Mouse (Mus musculus) cerebellum, postnatal 10 days (tissue): ENCODE measurements at regions not wholly inside any gene's neighbourhood (a gene's known extent, or its start where the extent isn't known, plus 50 kb on each side); places are given as distances from the start of the nearest gene placed in this dataset.

ENCODE experiments used
- DNase-seq, 2 experiments: peaks; one replicate each; pipeline ENCODE4 v3.0.0; 2021; ENCODE audit warnings: mixed read lengths in 2 of 2

DNA sequence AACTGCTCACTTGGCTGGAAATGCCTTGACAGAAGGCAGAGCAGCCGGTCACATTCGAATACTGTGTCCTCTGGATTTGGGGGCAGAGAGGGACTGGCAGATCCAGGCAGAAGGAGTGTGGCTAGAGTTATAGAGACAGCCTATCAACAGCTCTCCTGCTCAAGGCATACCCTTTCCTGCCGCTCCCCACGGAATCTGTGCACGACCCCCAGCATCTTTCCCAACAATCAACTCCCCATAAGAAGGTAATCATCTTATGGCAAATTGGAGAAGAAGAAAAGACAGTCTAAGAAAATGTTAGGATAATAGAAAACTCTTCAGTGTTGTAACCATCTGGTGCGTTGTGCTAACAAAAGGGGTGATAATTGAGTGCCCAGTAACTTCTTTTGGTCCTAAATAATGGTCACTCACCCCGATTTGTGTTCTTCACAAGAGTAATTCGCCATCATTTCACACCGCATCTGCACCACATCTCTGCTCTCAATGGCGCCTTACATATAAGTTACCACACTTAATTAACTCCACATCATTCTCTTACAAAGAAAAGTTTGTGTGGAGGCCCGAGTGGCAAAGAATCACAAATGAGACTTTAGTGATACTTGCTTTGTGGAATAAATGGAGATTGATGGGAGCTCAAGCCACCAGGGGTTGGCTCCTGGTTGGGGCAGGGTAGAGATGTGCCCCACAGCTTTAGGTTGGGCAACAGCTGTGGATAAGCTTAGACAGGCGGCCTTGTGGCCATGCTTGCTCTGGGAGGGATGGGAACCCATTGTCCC is 551.2 kb upstream of the Btbd3 start:
- DNase-seq, result peak; percentile 70 to 71

DNA sequence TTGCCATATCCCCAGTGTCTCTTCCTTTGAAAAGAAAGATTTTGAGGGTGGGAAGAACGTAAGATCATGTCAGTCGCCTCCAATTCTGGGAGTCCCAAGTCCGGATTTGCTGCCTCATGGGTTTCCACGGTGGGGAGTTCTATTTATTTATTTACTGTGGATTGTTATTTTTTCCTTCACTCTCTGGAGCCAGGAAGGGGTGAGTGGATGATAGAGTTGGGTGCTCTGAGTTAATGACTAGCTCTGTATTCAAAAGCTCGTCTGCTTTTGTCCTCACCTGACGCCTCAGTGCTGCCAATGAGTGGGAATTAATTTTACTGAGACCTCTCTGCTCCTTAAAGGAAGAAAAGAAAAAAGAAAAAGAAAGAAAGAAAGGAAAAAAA is 551.8 kb upstream of the Btbd3 start:
- DNase-seq, result no peak

- peak in 1 of 2 experiments; percentile 8 for DNase-seq
These were observed 552.3 kb upstream of the Btbd3 start for GRCm38 (mm10) chr2:137704051-137704450.

DNA sequence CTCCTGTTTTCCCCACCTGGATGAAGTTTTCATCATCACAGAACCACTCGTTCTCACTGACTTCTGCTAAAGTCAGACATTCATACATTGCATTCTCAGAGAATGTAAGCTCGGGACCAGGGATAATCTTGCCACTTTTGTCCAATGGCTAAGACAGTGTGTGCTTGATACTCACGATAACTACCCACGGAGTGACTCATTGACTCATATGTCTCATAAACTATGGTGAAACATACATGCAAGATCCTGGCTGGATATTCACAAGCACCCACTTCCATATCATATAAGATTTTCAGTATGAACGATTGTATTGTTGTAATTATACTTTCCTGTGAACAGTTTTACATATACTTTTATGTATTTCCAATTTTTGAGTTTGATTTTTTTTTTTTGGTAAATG is 560.5 kb upstream of the Btbd3 start:
- DNase-seq, result no peak

DNA sequence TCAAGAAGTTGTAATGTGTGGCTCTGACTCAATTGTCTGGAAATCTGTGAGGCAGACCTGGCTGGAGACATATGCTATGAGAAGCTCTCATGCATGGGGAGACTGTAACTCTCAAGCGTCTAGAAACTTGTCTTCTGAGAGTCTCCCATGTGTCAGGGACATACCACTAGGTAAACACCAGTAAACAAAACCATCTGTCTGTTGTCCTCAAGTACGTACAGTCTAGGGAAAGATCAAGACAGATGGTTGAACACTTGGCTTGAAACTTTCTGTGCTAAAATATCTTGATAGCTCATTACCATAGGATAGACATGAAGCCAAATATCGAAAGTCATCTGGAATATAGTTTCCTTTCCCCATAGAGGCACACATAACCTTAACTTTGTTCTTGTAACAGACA is 562.3 kb upstream of the Btbd3 start:
- no peak for DNase-seq

GRCm38 (mm10) chr2:137687208-137687607 is 569.2 kb upstream of the Btbd3 start:
- DNase-seq, result peak in 1 of 2 experiments; percentile 16

GRCm38 (mm10) chr2:137686735-137687134 is 569.6 kb upstream of the Btbd3 start:
- DNase-seq, result no peak

- no peak for DNase-seq
These were observed 565.3 kb upstream of the Jag1 start for GRCm38 (mm10) chr2:137681762-137682161.

DNA sequence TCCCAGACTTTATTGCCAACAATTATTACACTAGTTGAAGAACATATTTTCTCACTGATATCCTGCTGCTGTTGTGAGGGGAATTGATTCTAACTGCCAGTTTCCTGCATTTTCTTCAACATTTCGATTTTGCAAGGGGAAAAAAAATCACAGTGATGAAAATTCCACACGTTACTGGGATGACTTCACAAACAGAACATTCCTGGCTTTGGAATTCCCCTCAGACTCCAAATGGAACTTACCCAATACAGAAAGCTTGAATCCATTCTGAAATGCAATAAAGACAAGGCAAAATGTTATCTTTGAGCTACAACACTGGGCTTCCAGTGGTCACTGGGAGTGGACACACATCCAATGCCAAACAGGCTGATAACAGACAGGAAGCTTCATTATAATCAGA is 546.7 kb upstream of the Jag1 start:
- no peak for DNase-seq

DNA sequence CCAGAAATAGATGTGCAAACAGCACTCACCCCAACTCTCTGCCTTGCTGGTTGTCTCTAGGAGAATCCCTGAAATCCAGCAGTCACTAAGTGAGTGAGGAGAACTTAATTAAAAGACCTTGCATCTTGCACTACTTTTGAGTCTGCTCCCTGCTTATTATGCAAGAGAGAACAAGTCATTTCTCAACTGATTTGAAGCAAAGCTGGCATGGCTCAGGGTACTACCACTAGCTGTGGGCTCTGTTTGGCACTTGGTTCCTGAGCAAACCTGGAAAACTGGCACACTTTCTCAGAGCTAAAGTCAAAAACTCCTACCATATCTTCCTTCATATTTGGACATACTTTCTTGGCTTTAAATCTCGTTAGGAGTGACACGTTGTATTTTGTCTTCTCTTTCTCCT is 545.8 kb upstream of the Jag1 start:
- DNase-seq, result peak in 1 of 2 experiments; percentile 11

- DNase-seq, result no peak
These were observed 544.0 kb upstream of the Jag1 start for GRCm38 (mm10) chr2:137660449-137660848.

DNA sequence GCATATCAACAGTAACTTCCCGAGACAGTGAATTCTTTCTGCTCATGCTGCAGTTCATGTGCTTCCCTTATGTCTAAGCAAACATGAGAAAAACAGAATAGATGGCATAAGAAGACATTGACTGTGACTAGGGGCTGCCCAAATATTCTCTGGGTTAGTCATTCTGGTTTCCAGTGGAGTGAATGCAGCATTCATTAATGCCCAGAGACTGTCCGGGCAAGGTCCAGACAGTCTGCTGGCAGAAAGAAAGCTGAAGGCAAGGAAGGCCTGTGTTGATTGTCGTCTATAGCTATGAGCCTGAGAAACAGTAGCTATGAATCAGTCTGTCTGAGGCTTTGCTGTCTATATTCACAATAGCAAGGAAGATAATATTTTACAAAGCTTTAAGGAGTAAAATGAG is 537.9 kb upstream of the Jag1 start:
- no peak for DNase-seq

DNA sequence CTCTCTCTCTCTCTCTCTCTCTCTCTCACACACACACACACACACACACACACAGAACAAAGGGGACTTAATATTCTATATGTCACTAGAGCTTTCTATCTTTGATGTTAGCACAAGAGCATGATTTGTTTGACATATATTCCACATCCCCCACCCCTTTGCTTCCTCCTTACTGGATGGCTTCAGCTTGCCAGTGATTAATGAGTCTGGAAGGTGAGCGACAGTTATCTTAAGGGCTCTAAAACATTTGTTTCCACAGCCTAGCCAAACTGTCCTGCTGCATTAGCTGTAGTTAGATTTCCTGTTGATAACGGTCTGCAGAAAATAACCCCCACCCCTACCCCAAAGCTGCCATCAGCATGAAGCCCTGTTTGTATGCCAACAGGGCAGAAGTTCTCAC is 527.7 kb upstream of the Jag1 start:
- DNase-seq, result peak; percentile 24 to 46

DNA sequence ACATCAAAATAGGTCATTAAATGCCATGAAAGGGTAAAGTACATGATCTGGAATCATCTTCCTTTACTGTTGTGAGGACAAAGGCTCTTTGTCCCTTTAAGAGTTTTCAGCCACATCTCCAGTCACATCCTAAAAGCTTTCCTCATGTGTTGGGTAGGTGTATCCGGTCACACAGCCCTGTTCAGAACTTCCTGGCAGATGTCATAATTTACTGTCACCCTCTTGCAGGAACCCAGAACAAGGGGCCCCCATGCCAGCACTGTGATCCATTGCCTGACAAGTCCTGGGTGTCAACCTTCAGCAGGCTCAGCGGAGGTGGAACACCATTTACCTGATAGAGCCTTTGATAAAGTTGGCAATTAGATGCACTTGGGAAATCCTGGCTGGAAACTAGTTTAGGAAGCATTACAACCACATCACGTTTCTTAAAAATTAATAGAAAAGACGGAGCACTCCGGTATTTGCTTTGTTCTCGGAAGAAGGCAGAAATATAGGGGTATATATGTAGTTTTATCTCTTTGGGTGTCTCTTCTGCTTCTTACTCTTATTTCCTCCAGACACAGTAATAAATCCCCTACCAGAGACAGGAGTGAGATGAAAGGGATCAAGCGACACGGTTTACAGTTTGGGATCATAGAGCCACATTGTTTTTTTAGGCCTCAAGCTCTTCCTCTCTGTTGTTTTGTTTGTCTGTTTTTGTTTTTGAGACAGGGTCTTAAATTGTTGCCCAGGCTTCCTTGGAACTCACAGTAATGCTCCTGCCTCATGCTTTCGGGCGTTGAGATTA is 527.0 kb upstream of the Jag1 start:
- no peak for DNase-seq

DNA sequence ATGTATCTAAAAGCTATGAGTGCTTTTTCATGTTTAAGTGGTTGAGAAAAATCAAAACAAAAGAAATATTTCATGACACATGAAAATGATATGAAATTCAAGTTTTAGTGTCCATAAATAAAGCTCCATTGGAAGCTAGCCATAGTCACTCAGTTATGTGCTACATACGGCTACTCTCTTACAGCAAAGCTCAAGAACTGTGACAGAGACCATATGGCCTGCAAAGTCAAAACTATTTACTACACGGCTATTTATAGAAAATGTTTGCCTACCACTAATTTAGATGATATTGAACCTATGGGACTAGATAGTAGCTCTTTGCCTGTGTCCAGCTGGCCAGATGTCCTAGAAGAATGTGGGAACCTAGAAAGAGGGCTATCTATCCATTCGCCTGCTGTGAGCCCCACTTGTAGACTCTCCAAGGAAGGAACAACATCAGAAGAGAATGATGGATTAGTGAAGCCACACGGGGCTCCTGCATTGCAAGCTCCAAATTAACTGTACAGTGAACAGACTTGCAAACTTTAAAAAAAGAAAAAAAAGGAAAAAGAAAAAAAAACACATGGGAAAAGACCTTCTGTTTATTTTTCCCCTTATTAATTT is 518.7 kb upstream of the Jag1 start:
- DNase-seq, result no peak

- DNase-seq, result no peak
These were observed 500.2 kb upstream of the Jag1 start for GRCm38 (mm10) chr2:137616637-137617036.

DNA sequence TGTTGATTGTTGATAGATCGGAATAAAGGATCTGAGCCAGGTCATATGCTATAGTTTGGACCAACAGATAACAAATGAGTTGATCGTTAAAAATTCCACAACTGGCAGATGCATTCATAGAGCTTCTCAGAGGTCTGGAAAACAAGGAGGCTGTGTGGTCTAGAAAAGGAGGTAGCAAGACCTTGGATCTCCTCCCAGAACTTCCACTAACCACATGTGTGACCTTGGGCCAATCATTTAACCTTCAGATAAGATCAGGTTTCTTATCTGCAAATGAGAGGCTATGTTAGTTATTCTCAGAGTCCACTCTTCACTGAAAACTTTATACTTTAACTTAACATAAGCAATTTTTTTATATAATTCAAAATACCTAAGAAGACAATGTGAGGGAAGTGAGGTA is 497.3 kb upstream of the Jag1 start:
- no peak for DNase-seq

GRCm38 (mm10) chr2:137608506-137608905 is 492.1 kb upstream of the Jag1 start:
- no peak for DNase-seq

GRCm38 (mm10) chr2:137598136-137598535 is 481.7 kb upstream of the Jag1 start:
- DNase-seq, result no peak

DNA sequence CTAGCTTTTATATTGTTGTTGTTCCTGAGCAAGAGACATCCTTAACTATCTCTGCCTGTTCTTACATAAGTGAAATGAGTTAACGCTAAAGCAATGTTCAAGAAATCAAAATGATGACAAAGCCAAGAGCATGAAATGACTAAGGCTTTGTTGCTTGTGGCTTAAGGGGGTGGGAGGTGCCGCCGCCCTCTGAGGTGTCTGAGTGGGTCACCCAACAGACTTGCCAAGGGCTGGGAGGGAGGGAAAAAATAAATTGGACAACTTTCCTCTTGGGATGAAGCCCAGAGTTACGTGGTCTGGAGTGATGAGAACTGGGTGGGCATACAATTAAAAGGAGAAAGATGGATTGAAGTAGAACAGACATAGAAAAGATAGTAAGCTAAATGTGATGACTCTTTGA is 478.1 kb upstream of the Jag1 start:
- DNase-seq, result no peak

DNA sequence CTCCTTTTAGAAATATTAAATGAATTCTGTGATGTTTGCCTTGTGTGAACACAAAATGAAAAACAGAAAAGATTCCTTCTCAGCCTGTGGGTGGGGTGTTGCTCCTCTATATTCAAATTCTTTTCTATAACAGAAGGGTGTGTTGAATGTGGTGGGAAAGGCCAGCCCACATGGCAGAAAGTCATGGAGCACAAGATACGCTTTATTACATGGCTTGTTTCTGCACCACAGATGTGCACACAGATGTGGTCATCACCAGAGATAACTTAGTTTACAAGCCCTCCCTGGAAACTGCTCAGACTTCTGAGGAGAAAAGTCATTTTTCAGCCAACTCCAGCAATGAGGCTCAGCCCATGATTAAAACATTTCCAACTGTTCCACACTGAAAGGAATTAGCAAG is 475.1 kb upstream of the Jag1 start:
- no peak for DNase-seq

DNA sequence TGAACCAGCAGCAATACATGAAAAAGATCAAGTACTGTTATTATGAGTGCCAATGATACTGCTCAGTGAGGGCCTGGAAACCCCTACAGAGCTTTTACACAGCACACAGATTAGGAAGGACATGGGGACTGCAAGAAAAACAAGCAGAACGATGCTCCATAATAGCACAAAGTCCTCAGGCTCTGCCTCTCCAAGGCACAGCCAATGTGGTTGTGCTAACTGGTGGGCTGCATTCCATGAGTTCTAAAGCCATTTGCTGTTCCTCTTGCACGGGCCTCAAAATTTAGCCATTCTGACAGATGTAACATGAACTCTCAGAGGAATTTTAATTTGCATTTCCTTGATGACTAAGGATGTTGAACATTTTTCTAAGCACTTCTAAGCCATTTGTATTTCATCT is 465.0 kb upstream of the Jag1 start:
- no peak for DNase-seq

DNA sequence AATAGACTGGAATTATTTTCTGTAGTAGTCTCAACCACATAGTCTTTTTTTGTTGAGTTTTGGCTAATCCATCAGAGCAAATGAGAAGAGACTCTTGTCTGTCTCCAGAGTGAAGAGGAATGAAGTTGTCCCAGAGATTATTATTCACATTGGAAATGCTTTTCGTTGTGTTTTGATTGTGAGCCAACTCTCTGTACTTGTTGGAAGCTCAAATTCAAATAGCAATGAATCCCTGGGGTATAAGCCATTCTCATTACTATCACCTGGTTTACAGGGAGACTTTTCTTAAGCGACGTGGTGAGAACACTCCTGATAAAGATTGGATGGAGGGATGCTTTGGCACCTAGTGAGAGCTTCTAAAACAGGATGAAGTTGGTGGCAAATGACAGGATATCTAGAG is 459.3 kb upstream of the Jag1 start:
- DNase-seq, result no peak

- peak; percentile 17 to 20 for DNase-seq
These were observed 458.5 kb upstream of the Jag1 start for GRCm38 (mm10) chr2:137574845-137575449.
